Mouse (Mus musculus): ENCODE data around the gene Gstm1. TPM values are rescaled to one million over a fixed set of nuclear protein-coding genes. Genes with fewer than 3 reads are reported as not detected.
"Not testable (repeated sequence)": the region's sequence is repeated elsewhere in the genome, so short reads cannot be mapped to it uniquely, and the experiment has no call there.

Gstm1 gene
- polyA plus RNA-seq, 1 experiment = 124 TPM

DNA sequence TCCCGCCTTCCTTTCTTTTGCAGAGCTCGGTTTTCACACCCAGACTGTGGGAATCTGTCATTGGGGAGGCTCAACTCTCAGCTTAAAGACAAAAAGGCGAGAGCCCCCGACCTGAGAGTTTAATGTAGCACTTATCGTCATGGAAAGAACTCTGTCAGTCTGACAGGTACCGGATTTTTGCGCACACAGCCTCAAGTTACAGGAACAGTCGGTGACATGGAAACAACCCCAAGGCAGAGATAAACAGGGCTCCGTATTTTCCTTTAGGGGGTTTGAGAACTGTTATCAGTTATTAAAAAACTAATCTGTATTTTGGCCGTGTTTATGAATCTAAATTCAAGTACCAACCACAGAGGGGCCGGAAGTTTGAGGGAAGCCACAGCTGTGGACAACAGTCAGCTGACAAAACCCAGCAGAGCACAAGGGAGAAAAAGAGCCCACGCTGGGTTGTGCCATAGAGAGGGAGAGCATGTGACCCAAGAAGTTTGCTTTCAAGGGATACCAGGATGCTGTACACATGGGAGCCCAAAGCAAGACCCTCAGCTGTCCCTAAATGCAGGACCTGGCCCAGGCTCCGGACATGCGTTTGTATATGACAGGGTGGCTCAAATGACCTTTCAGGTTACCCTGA, 532 bp upstream of the Gstm1 start:
- Histone ChIP-seq H3K36me3 (ENCODE audit: control insufficient read depth, insufficient read depth, low read length) (no peaks in the 10 kb centered on the region), H3K4me1 (replicated peaks; ENCODE audit: control insufficient read depth, insufficient read depth, low read length) (peaks cover 4% of the 10 kb centered on the region), H3K4me3 (ENCODE audit: control insufficient read depth, insufficient read depth, low read length) (peak overlapping the region; percentile 51), H3K27me3 (ENCODE audit: control insufficient read depth, insufficient read depth, low read length) (no peaks in the 10 kb centered on the region), H3K27ac (ENCODE audit: control insufficient read depth, insufficient read depth, low read length) (peak overlapping the region; percentile 66; the same call in 1 of the 2 replicates)
- TF ChIP-seq POLR2A (IDR thresholded peaks at IDR 0.05; ENCODE audit: control insufficient read depth, extremely low read depth, insufficient read depth, low read length, poor library complexity) = no peak
- TF ChIP-seq CTCF (IDR thresholded peaks at IDR 0.05; ENCODE audit: borderline replicate concordance, control insufficient read depth, extremely low read depth, insufficient read depth, low read length, poor library complexity) = no peak
- peak; percentile 10 for DNase-seq
- WGBS = 12% methylated on average over 14 of the region's 14 CpGs

GRCm38 (mm10) chr3:108016468-108016867, 1.3 kb downstream of the Gstm1 start:
- not testable (repeated sequence) for H3K36me3 ChIP-seq (ENCODE audit: control insufficient read depth, insufficient read depth, low read length); DNase-seq; H3K4me1 ChIP-seq (replicated peaks; ENCODE audit: control insufficient read depth, insufficient read depth, low read length); H3K4me3 ChIP-seq (ENCODE audit: control insufficient read depth, insufficient read depth, low read length); H3K27me3 ChIP-seq (ENCODE audit: control insufficient read depth, insufficient read depth, low read length); H3K27ac ChIP-seq (ENCODE audit: control insufficient read depth, insufficient read depth, low read length)
- WGBS = 97% methylated on average over 5 of the region's 5 CpGs

- no peak for DNase-seq
- Histone ChIP-seq H3K27ac (ENCODE audit: control insufficient read depth, insufficient read depth, low read length) (no peak overlapping the region), H3K4me3 (ENCODE audit: control insufficient read depth, insufficient read depth, low read length) (no peak overlapping the region), H3K4me1 (replicated peaks; ENCODE audit: control insufficient read depth, insufficient read depth, low read length) (peaks cover 4% of the 10 kb centered on the region), H3K36me3 (ENCODE audit: control insufficient read depth, insufficient read depth, low read length) (no peaks in the 10 kb centered on the region), H3K27me3 (ENCODE audit: control insufficient read depth, insufficient read depth, low read length) (no peaks in the 10 kb centered on the region)
- WGBS = 99% methylated on average over 2 of the region's 2 CpGs
- no peak for TF ChIP-seq CTCF (IDR thresholded peaks at IDR 0.05; ENCODE audit: borderline replicate concordance, control insufficient read depth, extremely low read depth, insufficient read depth, low read length, poor library complexity)
- no peak for TF ChIP-seq POLR2A (IDR thresholded peaks at IDR 0.05; ENCODE audit: control insufficient read depth, extremely low read depth, insufficient read depth, low read length, poor library complexity)
These were observed 2.8 kb downstream of the Gstm1 start for GRCm38 (mm10) chr3:108014974-108015346.

- Histone ChIP-seq H3K27ac (ENCODE audit: control insufficient read depth, insufficient read depth, low read length) (no peak overlapping the region), H3K4me1 (replicated peaks; ENCODE audit: control insufficient read depth, insufficient read depth, low read length) (peaks cover 4% of the 10 kb centered on the region), H3K27me3 (ENCODE audit: control insufficient read depth, insufficient read depth, low read length) (no peaks in the 10 kb centered on the region), H3K36me3 (ENCODE audit: control insufficient read depth, insufficient read depth, low read length) (no peaks in the 10 kb centered on the region), H3K4me3 (ENCODE audit: control insufficient read depth, insufficient read depth, low read length) (no peak overlapping the region)
- 94% methylated on average over 8 of the region's 8 CpGs for WGBS
- no peak for TF ChIP-seq CTCF (IDR thresholded peaks at IDR 0.05; ENCODE audit: borderline replicate concordance, control insufficient read depth, extremely low read depth, insufficient read depth, low read length, poor library complexity)
- no peak for TF ChIP-seq POLR2A (IDR thresholded peaks at IDR 0.05; ENCODE audit: control insufficient read depth, extremely low read depth, insufficient read depth, low read length, poor library complexity)
- DNase-seq = no peak
These were observed 3.4 kb downstream of the Gstm1 start for GRCm38 (mm10) chr3:108014098-108014973.

DNA sequence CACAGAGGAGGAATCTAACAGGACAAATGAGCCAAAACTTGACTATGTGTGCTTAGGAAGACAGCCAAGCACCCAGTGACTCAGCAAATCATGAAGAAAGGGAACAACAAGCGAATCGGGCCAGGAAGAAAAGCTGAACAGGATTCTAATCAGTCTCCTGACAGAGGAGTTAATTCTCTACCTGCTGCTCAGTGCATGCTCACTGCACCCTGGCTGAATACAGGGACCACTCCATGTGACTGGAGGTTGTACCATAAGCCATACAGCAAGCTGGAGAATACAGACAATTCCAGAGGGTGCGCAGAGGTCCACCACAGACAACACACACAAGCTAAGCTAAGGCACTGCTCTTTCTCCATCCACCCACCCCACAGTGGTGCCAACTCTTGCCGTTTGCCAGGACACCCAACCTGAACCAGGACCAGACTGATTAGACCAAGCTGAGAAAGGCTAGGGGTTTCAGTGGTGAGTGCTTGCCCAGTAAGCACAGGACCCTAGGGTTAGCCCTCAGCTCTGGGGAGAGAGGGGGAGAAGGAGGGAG, 4.4 kb downstream of the Gstm1 start:
- H3K27me3 ChIP-seq (ENCODE audit: control insufficient read depth, insufficient read depth, low read length) = no peaks in the 10 kb centered on the region
- DNase-seq = no peak
- no peaks in the 10 kb centered on the region for H3K36me3 ChIP-seq (ENCODE audit: control insufficient read depth, insufficient read depth, low read length)
- peaks cover under 1% of the 10 kb centered on the region for H3K4me1 ChIP-seq (replicated peaks; ENCODE audit: control insufficient read depth, insufficient read depth, low read length)
- no peak overlapping the region for H3K27ac ChIP-seq (ENCODE audit: control insufficient read depth, insufficient read depth, low read length)
- 47% methylated on average over 4 of the region's 4 CpGs for WGBS
- TF ChIP-seq CTCF (IDR thresholded peaks at IDR 0.05; ENCODE audit: borderline replicate concordance, control insufficient read depth, extremely low read depth, insufficient read depth, low read length, poor library complexity) (no peak), POLR2A (IDR thresholded peaks at IDR 0.05; ENCODE audit: control insufficient read depth, extremely low read depth, insufficient read depth, low read length, poor library complexity) (no peak)
- no peak overlapping the region for H3K4me3 ChIP-seq (ENCODE audit: control insufficient read depth, insufficient read depth, low read length)

DNA sequence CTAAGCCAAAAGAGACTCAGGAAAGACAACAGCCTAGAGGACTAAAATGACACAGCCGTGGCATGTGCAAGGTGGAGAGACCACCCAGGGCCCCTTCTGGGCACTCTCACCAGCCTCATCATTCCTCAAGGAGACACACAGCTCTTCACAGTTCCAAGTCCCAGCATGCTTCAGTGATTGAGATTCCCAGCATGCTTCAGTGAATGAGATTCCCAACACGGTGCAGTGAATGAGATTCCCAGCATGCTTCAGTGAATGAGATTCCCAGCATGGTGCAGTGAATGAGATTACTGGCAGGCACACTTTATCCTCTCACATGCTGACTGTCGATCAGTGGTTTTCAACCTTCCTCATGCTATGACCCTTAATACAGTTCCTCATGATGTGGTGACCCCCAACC, 6.2 kb downstream of the Gstm1 start:
- WGBS = 95% methylated on average over 3 of the region's 3 CpGs
- Histone ChIP-seq H3K4me1 (replicated peaks; ENCODE audit: control insufficient read depth, insufficient read depth, low read length) (no peaks in the 10 kb centered on the region), H3K27me3 (ENCODE audit: control insufficient read depth, insufficient read depth, low read length) (no peaks in the 10 kb centered on the region), H3K36me3 (ENCODE audit: control insufficient read depth, insufficient read depth, low read length) (no peaks in the 10 kb centered on the region), H3K27ac (ENCODE audit: control insufficient read depth, insufficient read depth, low read length) (no peak overlapping the region), H3K4me3 (ENCODE audit: control insufficient read depth, insufficient read depth, low read length) (no peak overlapping the region)
- TF ChIP-seq CTCF (IDR thresholded peaks at IDR 0.05; ENCODE audit: borderline replicate concordance, control insufficient read depth, extremely low read depth, insufficient read depth, low read length, poor library complexity) (no peak), POLR2A (IDR thresholded peaks at IDR 0.05; ENCODE audit: control insufficient read depth, extremely low read depth, insufficient read depth, low read length, poor library complexity) (no peak)
- no peak for DNase-seq

Measured in thymus, adult 2 months (tissue).